Mouse (Mus musculus) MEL (cell line): Measurements from ENCODE around the gene Nosip. TPM values are rescaled to one million over a fixed set of nuclear protein-coding genes. Genes with fewer than 3 reads are reported as not detected.
A peak's percentile ranks its signal among the peaks of the same experiment; 100 is the strongest.

Source experiments
- DNase-seq: peaks from one replicate; pipeline ENCODE4 v3.0.0; 2011; ENCODE audit warnings: low read depth, low spot score
- H3K27ac ChIP-seq: 2 replicates; pipeline ENCODE4 v1.5.1; 2012; ENCODE audit warnings: low read depth, mild to moderate bottlenecking, control low read depth, low read length, moderate library complexity; ENCODE audit not compliant: control insufficient read depth
- H3K27me3 ChIP-seq, 2 experiments: fragments of 150-350 bp in 1 of 2; sonication (generic) in 1 of 2; 2 replicates each; pipeline ENCODE4 v1.6.1; 2012; ENCODE audit warnings: low read length in 2 of 2, mild to moderate bottlenecking in 2 of 2, improper control_type of control experiment in 1 of 2, moderate library complexity in 1 of 2; ENCODE audit not compliant: insufficient read depth in 2 of 2, control insufficient read depth in 1 of 2
- H3K36me3 ChIP-seq, 2 experiments: 2 replicates each; pipeline ENCODE4 v1.6.1; 2012 to 2014; ENCODE audit warnings: low read length in 2 of 2, improper control_type of control experiment in 1 of 2, inconsistent platforms in 1 of 2, mild to moderate bottlenecking in 1 of 2; ENCODE audit not compliant: insufficient read depth in 2 of 2, control insufficient read depth in 1 of 2
- H3K4me1 ChIP-seq, 2 experiments: fragments of 150-350 bp in 1 of 2; sonication (generic) in 1 of 2; 2 replicates each; pipeline ENCODE4 v1.6.1; 2012; ENCODE audit warnings: low read length in 2 of 2, improper control_type of control experiment in 1 of 2, mild to moderate bottlenecking in 1 of 2; ENCODE audit not compliant: insufficient read depth in 2 of 2, control insufficient read depth in 1 of 2
- H3K4me3 ChIP-seq, 2 experiments: fragments of 150-350 bp in 1 of 2; sonication (generic) in 1 of 2; 2 replicates each; pipeline ENCODE4 v1.5.1; 2012; ENCODE audit warnings: low read depth in 2 of 2, low read length in 2 of 2, mild to moderate bottlenecking in 2 of 2, moderate library complexity in 2 of 2, control low read depth in 1 of 2, improper control_type of control experiment in 1 of 2; ENCODE audit not compliant: control insufficient read depth in 1 of 2, insufficient read depth in 1 of 2
- H3K79me2 ChIP-seq: 2 replicates; pipeline ENCODE4 v1.6.1; 2012; ENCODE audit warnings: mild to moderate bottlenecking, low read length, moderate library complexity; ENCODE audit not compliant: control insufficient read depth, poor library complexity, insufficient read depth
- H3K9ac ChIP-seq: 2 replicates; pipeline ENCODE4 v1.6.1; 2012; ENCODE audit warnings: low read depth, mild to moderate bottlenecking, control low read depth, low read length, moderate library complexity; ENCODE audit not compliant: control insufficient read depth, poor library complexity, severe bottlenecking
- H3K9me3 ChIP-seq: fragments of 150-350 bp; sonication (generic); replicated peaks from 2 replicates; pipeline ENCODE4 v1.6.1; 2012; ENCODE audit warnings: mild to moderate bottlenecking, low read length, improper control_type of control experiment, moderate library complexity; ENCODE audit not compliant: insufficient read depth
- CHD1 ChIP-seq: IDR thresholded peaks from 2 replicates; pipeline ENCODE4 v1.6.1; 2012; ENCODE audit warnings: low read depth, mild to moderate bottlenecking, inconsistent platforms, low read length, improper control_type of control experiment
- CHD2 ChIP-seq: IDR thresholded peaks from 2 replicates; pipeline ENCODE4 v1.6.1; 2011; ENCODE audit warnings: low read length, improper control_type of control experiment
- EP300 ChIP-seq, 2 experiments: IDR thresholded peaks; 2 replicates each; pipeline ENCODE4 v1.6.1; 2011; ENCODE audit warnings: improper control_type of control experiment in 2 of 2, low read length in 2 of 2, low read depth in 1 of 2, mild to moderate bottlenecking in 1 of 2
- GATA1 ChIP-seq: IDR thresholded peaks from 2 replicates; pipeline ENCODE4 v1.6.1; 2011; ENCODE audit warnings: low read depth, low read length, improper control_type of control experiment
- MYC ChIP-seq: IDR thresholded peaks from 2 replicates; pipeline ENCODE4 v1.6.1; 2011; ENCODE audit warnings: low read depth, mild to moderate bottlenecking, low read length, improper control_type of control experiment, moderate library complexity
- POLR2A ChIP-seq, 2 experiments: IDR thresholded peaks; 2 replicates each; pipeline ENCODE4 v1.6.1; 2011 to 2012; ENCODE audit warnings: low read length in 2 of 2, mild to moderate bottlenecking in 2 of 2, control low read depth in 1 of 2, improper control_type of control experiment in 1 of 2, low read depth in 1 of 2, moderate library complexity in 1 of 2; ENCODE audit not compliant: control insufficient read depth in 1 of 2, insufficient read depth in 1 of 2, poor library complexity in 1 of 2
- POLR2AphosphoS5 ChIP-seq: IDR thresholded peaks from 2 replicates; pipeline ENCODE4 v1.6.1; 2012; ENCODE audit warnings: low read depth, borderline replicate concordance, mild to moderate bottlenecking, inconsistent platforms, low read length, moderate library complexity, mixed read lengths
- RAD21 ChIP-seq: IDR thresholded peaks from 2 replicates; pipeline ENCODE4 v1.6.1; 2011; ENCODE audit warnings: mild to moderate bottlenecking, low read depth, low read length, improper control_type of control experiment
- ZC3H11A ChIP-seq: IDR thresholded peaks from 2 replicates; pipeline ENCODE4 v1.6.1; 2012; ENCODE audit warnings: low read depth, mild to moderate bottlenecking, inconsistent platforms, low read length, improper control_type of control experiment
- ZNF384 ChIP-seq: IDR thresholded peaks from 2 replicates; pipeline ENCODE4 v1.6.1; 2012; ENCODE audit warnings: low read depth, mild to moderate bottlenecking, inconsistent platforms, low read length, improper control_type of control experiment
- polyA plus RNA-seq, 2 experiments: library from polyadenylated mRNA; stranded (reverse) in 1 of 2; unstranded in 1 of 2; fragments of >175 nt in 1 of 2; fragments of >200 nt in 1 of 2; gene quantifications; 2 replicates each; pipeline versions ENCODE4 v1.2.1 to v1.2.4; 2012; ENCODE audit warnings: low replicate concordance in 2 of 2, low read depth in 1 of 2; ENCODE audit not compliant: insufficient read length in 2 of 2, insufficient read depth in 1 of 2, missing spikeins in 1 of 2
- total RNA-seq: library from RNA; depleted of rRNA; stranded (reverse); fragments of 300-350 nt; gene quantifications from 2 replicates; pipeline ENCODE4 v1.2.3, GENCODE M21; 2012

The Nosip gene
- total and polyA plus RNA-seq, 3 experiments: 50.7 to 78.9 TPM; not detected in 1

GRCm38 (mm10) chr7:45050945-45051600, 11.2 kb upstream of the Nosip start:
- Histone ChIP-seq H3K4me1 (peaks cover 3 to 15% of the 10 kb centered on the region in 2 experiments; a peak in 3 of 4 replicates), H3K79me2 (peaks cover 25% of the 10 kb centered on the region), H3K36me3 (peaks cover 0 to 5% of the 10 kb centered on the region in 2 experiments; a peak in 3 of 4 replicates), H3K9me3 (no peaks in the 10 kb centered on the region), H3K27ac (no peak overlapping the region), H3K27me3 (no peaks in the 10 kb centered on the region), H3K4me3 (peak overlapping the region; percentile 66 to 93; a peak in 3 of 4 replicates), H3K9ac (peak overlapping the region; percentile 81)
- DNase-seq: peak; percentile 93
- TF ChIP-seq GATA1 (peak; percentile 46; the same call in 1 of the 2 replicates), RAD21 (no peak), CHD2 (0 out of 2 replicates have a peak, but pooled peaks have one; percentile 16), EP300 (IDR thresholded peaks at IDR 0.05; ENCODE audit: low read depth in 1 of 2, low read length in 2 of 2) (no peak), ZC3H11A (no peak)

- H3K27ac ChIP-seq: no peak overlapping the region
- TF ChIP-seq ZNF384 (no peak), MYC (0 out of 2 replicates have a peak, but pooled peaks have one; percentile 29)
- H3K9ac ChIP-seq: peak overlapping the region; percentile 81
- no peaks in the 10 kb centered on the region for H3K9me3 ChIP-seq
- H3K27me3 ChIP-seq: no peaks in the 10 kb centered on the region
- peaks cover 25% of the 10 kb centered on the region for H3K79me2 ChIP-seq
- H3K36me3 ChIP-seq: peaks cover 0 to 5% of the 10 kb centered on the region in 2 experiments; a peak in 3 of 4 replicates
- H3K4me3 ChIP-seq: peak overlapping the region; percentile 66 to 93
- DNase-seq: no peak
- H3K4me1 ChIP-seq: peaks cover 3 to 15% of the 10 kb centered on the region in 2 experiments; a peak in 3 of 4 replicates
Measured at GRCm38 (mm10) chr7:45051601-45051974, 10.6 kb upstream of the Nosip start.

- H3K79me2 ChIP-seq: peaks cover 25% of the 10 kb centered on the region
- peaks cover 0 to 5% of the 10 kb centered on the region in 2 experiments; a peak in 3 of 4 replicates for H3K36me3 ChIP-seq
- H3K27me3 ChIP-seq: no peaks in the 10 kb centered on the region
- H3K4me1 ChIP-seq: peaks cover 3 to 15% of the 10 kb centered on the region in 2 experiments; a peak in 3 of 4 replicates
- H3K27ac ChIP-seq: peak overlapping the region; percentile 78
- H3K4me3 ChIP-seq: peak overlapping the region; percentile 66 to 93
- DNase-seq: peak; percentile 74
- 0 out of 2 replicates have a peak, but pooled peaks have one; percentile 22 for TF ChIP-seq CHD1
- peak in 1 of 2 experiments; percentile 29; a peak in 1 of 4 replicates for TF ChIP-seq POLR2A (IDR thresholded peaks at IDR 0.05; ENCODE audit: control insufficient read depth in 1 of 2, insufficient read depth in 1 of 2, low read depth in 1 of 2, low read length in 2 of 2, poor library complexity in 1 of 2)
- no peak for TF ChIP-seq POLR2AphosphoS5
- no peaks in the 10 kb centered on the region for H3K9me3 ChIP-seq
- peak overlapping the region; percentile 81 for H3K9ac ChIP-seq
Measured at GRCm38 (mm10) chr7:45052181-45052861, 9.9 kb upstream of the Nosip start.
